Mouse (Mus musculus) cortical plate, adult 2 months (tissue): ENCODE results near the gene Uba7.

Experiments
- CTCF ChIP-seq: fragments of 200-500 bp; IDR thresholded peaks from 2 replicates; pipeline ENCODE4 v1.5.1; 2011; ENCODE audit warnings: mild to moderate bottlenecking, control low read depth, low read length; ENCODE audit not compliant: insufficient read depth; ENCODE audit errors: extremely low read depth
- POLR2A ChIP-seq: fragments of 200-500 bp; IDR thresholded peaks from 2 replicates; pipeline ENCODE4 v1.6.1; 2011; ENCODE audit warnings: mild to moderate bottlenecking, low read length, control low read depth; ENCODE audit not compliant: insufficient read depth; ENCODE audit errors: extremely low read depth

DNA sequence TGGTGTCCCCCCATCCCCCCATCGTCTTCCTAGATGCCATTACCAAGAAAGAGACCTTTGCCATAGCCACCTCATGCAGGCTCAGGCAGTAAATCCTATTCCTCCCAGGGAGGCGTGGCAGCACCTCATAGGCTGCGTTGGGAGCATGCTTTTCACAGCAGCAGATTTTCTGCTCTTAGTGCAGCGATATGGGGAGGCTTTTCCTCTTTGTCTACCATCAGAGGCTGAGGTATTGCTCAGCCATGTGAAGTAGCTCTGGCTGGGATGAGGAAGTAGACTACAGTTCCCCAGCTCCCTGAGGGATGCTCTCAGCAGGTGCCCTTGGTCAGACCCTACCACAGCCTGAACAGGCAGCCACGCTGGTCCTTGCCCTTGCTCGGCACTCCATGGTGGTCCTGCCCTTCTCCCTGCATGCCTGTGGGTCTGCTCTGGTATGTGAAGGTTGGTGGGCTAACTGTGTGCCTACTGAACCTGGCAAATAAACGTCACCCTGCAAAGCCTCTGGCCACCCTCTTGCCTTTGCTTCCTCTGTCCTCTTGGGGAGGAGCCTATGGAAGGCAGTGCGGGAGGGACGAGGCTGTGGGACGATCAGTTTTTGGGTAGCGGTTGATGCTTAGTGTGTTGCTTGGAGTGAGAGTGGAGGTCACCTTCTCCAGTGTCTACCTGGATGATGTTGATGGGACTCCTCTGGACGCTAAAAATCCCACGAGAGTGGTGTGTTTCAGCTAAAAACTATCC lies 26.0 kb upstream of the Uba7 start:
- TF ChIP-seq CTCF, result no peak
- no peak for TF ChIP-seq POLR2A
